In the genomic region with DNA sequence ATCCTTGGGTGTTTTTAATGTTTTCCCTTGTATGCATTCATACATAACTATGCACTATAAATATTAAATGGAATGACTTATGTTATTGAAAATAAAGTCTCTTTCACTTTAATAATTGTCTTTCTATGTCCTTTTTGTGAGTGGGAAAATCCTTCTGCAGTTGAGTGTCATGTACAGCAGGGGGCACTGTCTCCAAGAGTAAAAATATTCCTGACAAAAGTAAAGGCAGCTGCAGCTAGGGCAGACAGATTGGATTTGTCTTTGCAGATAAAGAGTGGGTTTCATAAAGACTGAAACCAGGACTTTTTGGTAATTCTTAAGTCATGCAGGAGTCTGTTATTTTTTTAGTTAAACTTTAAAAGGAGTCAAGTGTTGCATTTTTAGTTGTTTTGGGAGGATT, we compare ENCODE assay signal across 9 mouse cellular contexts. TPM values are rescaled to one million over a fixed set of nuclear protein-coding genes. Genes with fewer than 3 reads are reported as not detected.
DNase-seq lines count a peak whose midpoint lies in the region; ATAC-seq and TF ChIP-seq lines count a peak whose summit lies in the region.
"Had no signal": no experiment of that assay in that cellular context is flagged by ENCODE, and none has a peak within 500 bp of the region (broad histone marks: within the 10 kb centered on the region; RNA-seq: fewer than 3 reads in every experiment).

No protein-coding gene starts in this region.

- H3K4me1 ChIP-seq in intestine, postnatal 0 days (replicated peaks; ENCODE audit: control insufficient read depth, insufficient read depth, low read length): no peaks in the 10 kb centered on the region
- H3K4me1 ChIP-seq in intestine, embryonic 16.5 days (ENCODE audit: control insufficient read depth, insufficient read depth, low read length): no peaks in the 10 kb centered on the region
- H3K4me1 ChIP-seq in ES-E14 (ENCODE audit: control insufficient read depth in 2 of 2, insufficient read depth in 2 of 2, low read length in 2 of 2, poor library complexity in 1 of 2): no peaks in the 10 kb centered on the region
- H3K4me1 ChIP-seq in midbrain, embryonic 14.5 days (ENCODE audit: control insufficient read depth, insufficient read depth, low read length): no peaks in the 10 kb centered on the region
- H3K4me1 ChIP-seq: megakaryocyte, embryonic 14.5 days had no signal

- H3K4me3 ChIP-seq in intestine, postnatal 0 days (ENCODE audit: low read depth, low read length): no peak overlapping the region
- no peak overlapping the region for H3K4me3 ChIP-seq in intestine, embryonic 16.5 days (ENCODE audit: low read length)
- no peak overlapping the region for H3K4me3 ChIP-seq in ES-E14 (ENCODE audit: insufficient read depth in 1 of 2, low read depth in 1 of 2, low read length in 2 of 2, poor library complexity in 1 of 2, severe bottlenecking in 1 of 2)
- no peak overlapping the region for H3K4me3 ChIP-seq in midbrain, embryonic 14.5 days (replicated peaks; ENCODE audit: low read depth, low read length)
- H3K4me3 ChIP-seq: megakaryocyte, embryonic 14.5 days had no signal

- no peaks in the 10 kb centered on the region for H3K9me3 ChIP-seq in intestine, postnatal 0 days (ENCODE audit: control insufficient read depth)
- no peaks in the 10 kb centered on the region for H3K9me3 ChIP-seq in intestine, embryonic 16.5 days (ENCODE audit: control insufficient read depth, low read length)
- H3K9me3 ChIP-seq in ES-E14 (ENCODE audit: control insufficient read depth, insufficient read depth, low read depth, low read length): no peaks in the 10 kb centered on the region
- no peaks in the 10 kb centered on the region for H3K9me3 ChIP-seq in midbrain, embryonic 14.5 days (ENCODE audit: control insufficient read depth, low read length)
- H3K9me3 ChIP-seq: megakaryocyte, embryonic 14.5 days had no signal

- H3K27me3 ChIP-seq in intestine, postnatal 0 days (replicated peaks; ENCODE audit: control insufficient read depth, insufficient read depth, low read length): no peaks in the 10 kb centered on the region
- H3K27me3 ChIP-seq in intestine, embryonic 16.5 days (replicated peaks; ENCODE audit: control insufficient read depth, insufficient read depth, low read length): no peaks in the 10 kb centered on the region
- H3K27me3 ChIP-seq in midbrain, embryonic 14.5 days (ENCODE audit: control insufficient read depth, insufficient read depth, low read length): no peaks in the 10 kb centered on the region
- H3K27me3 ChIP-seq: megakaryocyte, embryonic 14.5 days had no signal

- H3K4me2 ChIP-seq in intestine, postnatal 0 days (replicated peaks; ENCODE audit: low read depth): no peak overlapping the region
- no peak overlapping the region for H3K4me2 ChIP-seq in intestine, embryonic 16.5 days (ENCODE audit: low read depth, low read length)
- no peak overlapping the region for H3K4me2 ChIP-seq in midbrain, embryonic 14.5 days (ENCODE audit: low read length)

- no peak overlapping the region for H3K27ac ChIP-seq in intestine, postnatal 0 days (ENCODE audit: low read depth, low read length)
- H3K27ac ChIP-seq in intestine, embryonic 16.5 days (ENCODE audit: low read length): no peak overlapping the region
- H3K27ac ChIP-seq in ES-E14 (ENCODE audit: insufficient read depth, low read depth, low read length, poor library complexity, severe bottlenecking): no peak overlapping the region
- H3K27ac ChIP-seq in midbrain, embryonic 14.5 days (replicated peaks; ENCODE audit: low read depth, low read length): no peak overlapping the region

- peak; percentile 85 for TF ChIP-seq CTCF in intestine, postnatal 0 days (IDR thresholded peaks at IDR 0.05; ENCODE audit: low read depth)

- H3K36me3 ChIP-seq in intestine, postnatal 0 days (ENCODE audit: control insufficient read depth, insufficient read depth): peaks cover 21% of the 10 kb centered on the region
- H3K36me3 ChIP-seq in intestine, embryonic 16.5 days (ENCODE audit: control insufficient read depth, insufficient read depth, low read length): 0 out of 2 replicates have a peak, but pooled peaks cover 2% of the 10 kb centered on the region
- no peaks in the 10 kb centered on the region for H3K36me3 ChIP-seq in ES-E14 (ENCODE audit: control insufficient read depth, insufficient read depth, low read length, poor library complexity, severe bottlenecking)
- H3K36me3 ChIP-seq in midbrain, embryonic 14.5 days (ENCODE audit: control insufficient read depth, insufficient read depth, low read length): peaks cover 24% of the 10 kb centered on the region

- ATAC-seq in intestine, postnatal 0 days: no peak
- ATAC-seq in intestine, embryonic 16.5 days: no peak
- no peak for ATAC-seq in midbrain, embryonic 14.5 days (ENCODE audit: low FRiP score, low TSS enrichment)

- peak; percentile 17 for DNase-seq in ES-E14 (ENCODE audit: low read depth, low spot score)
- peak; percentile 27 to 60 for DNase-seq in cerebellum, adult 18-20 months
- DNase-seq in gastrocnemius, postnatal 10 days: peak; percentile 32
- DNase-seq in layer of hippocampus, postnatal 25 days (ENCODE audit: extremely low spot score in 1 of 2, low spot score in 1 of 2): peak; percentile 34 to 66
- peak; percentile 86 for DNase-seq in midbrain, embryonic 14.5 days
- no peak for DNase-seq in thymus, postnatal 14 days

- H3K9ac ChIP-seq in intestine, postnatal 0 days (ENCODE audit: low read depth, low read length): no peak overlapping the region
- no peak overlapping the region for H3K9ac ChIP-seq in intestine, embryonic 16.5 days (ENCODE audit: low read depth, low read length)
- no peak overlapping the region for H3K9ac ChIP-seq in ES-E14 (ENCODE audit: insufficient read depth, low read depth, low read length, poor library complexity, severe bottlenecking)
- H3K9ac ChIP-seq in midbrain, embryonic 14.5 days (replicated peaks; ENCODE audit: low read length): no peak overlapping the region

- in situ Hi-C loops in ES-E14 (cut with MboI; ENCODE audit: low sequenced_read_pairs in 2 of 2, unreplicated experiment in 2 of 2): loop anchor here (5.0 to 25.0 kb wide), 3 partner anchors 252 to 489 kb away; no protein-coding TSS in a partner anchor

TF ChIP-seq in ES-E14, 5 proteins besides CTCF, POLR2A, EP300 and RAD21:
- TF ChIP-seq ZC3H11A (IDR thresholded peaks at IDR 0.05; ENCODE audit: borderline replicate concordance, low read depth, low read length) (peak; percentile 69; the same call in 1 of the 2 replicates), CHD2 (IDR thresholded peaks at IDR 0.05; ENCODE audit: low read depth, low read length) (no peak), MAFK (IDR thresholded peaks at IDR 0.05; ENCODE audit: insufficient read depth, low read depth, low read length) (no peak), ZNF384 (IDR thresholded peaks at IDR 0.05; ENCODE audit: low read depth, low read length) (peak; percentile 40; the same call in 1 of the 2 replicates)

RNA-seq across cellular contexts. Expression of a gene that starts 40.8 kb away (rescaled TPM):
- polyA plus RNA-seq in intestine, postnatal 0 days (2015; fragmentation: Nextera tagmentation; extraction: Ambion mirVana): 74.2 and 79.4 TPM in 2 replicates
- polyA plus RNA-seq in intestine, embryonic 16.5 days (2015; fragmentation: Nextera tagmentation; extraction: Ambion mirVana): 90.1 and 97.0 TPM in 2 replicates
- 27.7 and 51.1 TPM in 2 replicates for total RNA-seq in ES-E14 (2012; rRNA removed)
- 1 to 10 TPM; 2.5 to 4.6 TPM for total RNA-seq in gastrocnemius, postnatal 10 days (2021)
- total RNA-seq in layer of hippocampus, postnatal 25 days (2021): 1 to 10 TPM; 2.4 to 2.9 TPM
- polyA plus RNA-seq in midbrain, embryonic 14.5 days (2014; fragmentation: Nextera tagmentation; extraction: Ambion mirVana): 32.8 and 36.3 TPM in 2 replicates
